Mouse (Mus musculus) stomach, postnatal 0 days (tissue): ENCODE measurements around the gene Itih2.

Experiments used
- CTCF ChIP-seq: IDR thresholded peaks from 2 replicates; pipeline ENCODE4 v1.5.1; 2016; ENCODE audit warnings: antibody characterized with exemption, low read depth, mild to moderate bottlenecking, moderate library complexity
- EP300 ChIP-seq: optimal IDR thresholded peaks from 2 replicates; pipeline ENCODE3; 2016; ENCODE audit warnings: antibody characterized with exemption

GRCm38 (mm10) chr2:10157184-10157583 is 26.0 kb upstream of the Itih2 start:
- no peak for TF ChIP-seq CTCF
- TF ChIP-seq EP300 = no peak
